Mouse (Mus musculus): ENCODE data around the gene Colgalt2.

DNA sequence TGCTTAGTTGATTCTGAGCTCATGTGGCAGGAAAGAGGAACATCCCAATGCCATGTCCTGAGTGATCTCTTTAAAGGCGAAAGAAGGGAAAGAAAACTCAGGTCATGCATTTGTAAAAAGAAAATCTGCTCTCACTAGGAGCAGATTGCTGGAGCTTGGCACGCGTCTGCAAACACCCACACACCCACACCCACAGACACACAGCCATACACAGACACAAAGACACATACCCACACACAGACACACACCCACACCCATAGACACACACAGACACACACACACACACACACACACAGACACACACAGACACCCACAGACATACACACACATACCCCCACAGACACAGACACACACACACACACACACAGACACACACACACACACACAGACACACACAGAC, 122.6 kb downstream of the Colgalt2 start:
- TF ChIP-seq POLR2A (IDR thresholded peaks at IDR 0.05; ENCODE audit: low read depth, low read length): no peak
- no peak for TF ChIP-seq CTCF (IDR thresholded peaks at IDR 0.05; ENCODE audit: extremely low read depth, insufficient read length, insufficient replicate concordance, low read depth, low read length)

Data from small intestine, adult 2 months (tissue).